Mouse (Mus musculus): Measurements from ENCODE around the gene Rtkn2. TPM values are rescaled to one million over a fixed set of nuclear protein-coding genes. Genes with fewer than 3 reads are reported as not detected.

The Rtkn2 gene
- polyA plus RNA-seq (2011; ENCODE audit: insufficient read depth, insufficient read length, low replicate concordance, missing spikeins) = 1.0 and 2.5 TPM in 2 replicates

DNA sequence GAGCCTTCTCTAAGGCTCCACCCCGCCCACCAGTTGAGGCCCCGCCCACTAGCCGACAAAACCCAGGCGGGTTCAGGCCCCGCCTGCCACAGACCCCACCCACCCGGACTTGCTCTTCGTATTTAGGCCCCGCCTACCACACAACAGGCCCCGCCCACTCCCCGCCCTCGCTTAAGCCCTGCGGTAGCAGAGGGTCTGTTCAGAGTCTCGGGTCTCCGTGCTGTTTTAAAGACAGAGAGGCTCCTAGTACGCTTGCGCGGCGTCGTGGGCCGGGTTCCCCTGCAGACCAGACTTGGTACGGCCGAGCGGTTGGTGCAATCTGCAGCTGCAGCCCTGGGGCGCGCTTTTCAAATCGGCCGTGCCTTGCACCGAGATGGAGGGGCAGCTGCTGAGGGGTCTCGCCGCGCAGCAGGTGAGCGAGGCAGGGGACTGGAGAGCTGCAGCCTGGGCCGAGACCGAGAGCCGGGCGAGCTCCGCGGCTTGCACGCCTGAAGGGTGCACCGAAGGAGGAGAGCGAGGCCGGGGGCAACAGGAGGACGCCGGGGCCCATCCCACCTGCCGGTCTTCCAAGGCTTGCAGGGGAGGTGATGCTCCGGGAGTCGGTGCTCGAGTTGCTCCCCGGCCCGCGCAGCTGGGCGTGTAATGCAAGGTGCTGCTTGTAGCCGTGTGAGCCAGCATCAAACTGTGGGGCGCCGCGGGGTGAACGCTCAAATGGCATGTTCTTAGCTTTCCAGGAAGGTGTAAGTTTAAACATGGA is at the start of gene Rtkn2:
Rtkn2 (plus strand) TSS at position 170 of the 757 bp plus-strand sequence.
- H3K4me3 ChIP-seq (replicated peaks; ENCODE audit: control insufficient read depth, low read depth, low read length) = peak within 1 kb of the TSS; percentile 78
- peak within 1 kb of the TSS; percentile 36 for H3K27ac ChIP-seq (ENCODE audit: control insufficient read depth, insufficient read depth, low read depth, low read length, poor library complexity)
- H3K4me1 ChIP-seq (ENCODE audit: control insufficient read depth, insufficient read depth, low read length) = no peaks in the 10 kb centered on the region
- WGBS = under 1% methylated on average over 57 of the region's 57 CpGs
- TF ChIP-seq POLR2A (IDR thresholded peaks at IDR 0.05; ENCODE audit: borderline replicate concordance, control insufficient read depth, low read depth, low read length) (no peak), CTCF (IDR thresholded peaks at IDR 0.05; ENCODE audit: control insufficient read depth, insufficient read depth, low read length) (no peak)

DNA sequence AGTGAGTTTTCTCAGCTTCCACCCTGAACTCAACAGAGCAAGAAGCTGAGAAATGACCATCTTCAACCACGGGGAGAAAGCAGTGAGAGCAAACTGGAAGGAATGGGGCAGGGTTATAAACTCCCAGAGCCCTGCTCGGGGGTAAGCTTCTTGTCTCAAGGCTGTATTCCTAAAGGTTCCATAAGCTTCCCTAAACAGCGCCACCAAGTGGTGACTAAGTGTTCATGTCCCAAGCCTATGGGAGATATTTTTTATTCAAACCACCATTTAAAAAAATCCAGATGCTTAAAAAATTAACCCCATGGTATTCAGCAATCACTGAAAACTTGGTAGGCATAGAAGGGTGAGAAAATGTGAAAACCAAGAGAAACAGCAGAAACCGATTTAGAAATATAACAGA is 48.0 kb upstream of the Rtkn2 start:
- 80% methylated on average over 4 of the region's 4 CpGs for WGBS
- no peak overlapping the region for H3K4me3 ChIP-seq (replicated peaks; ENCODE audit: control insufficient read depth, low read depth, low read length)
- H3K27ac ChIP-seq (ENCODE audit: control insufficient read depth, insufficient read depth, low read depth, low read length, poor library complexity) = no peak overlapping the region
- no peaks in the 10 kb centered on the region for H3K4me1 ChIP-seq (ENCODE audit: control insufficient read depth, insufficient read depth, low read length)
- TF ChIP-seq CTCF (IDR thresholded peaks at IDR 0.05; ENCODE audit: control insufficient read depth, insufficient read depth, low read length) (no peak), POLR2A (IDR thresholded peaks at IDR 0.05; ENCODE audit: borderline replicate concordance, control insufficient read depth, low read depth, low read length) (no peak)

DNA sequence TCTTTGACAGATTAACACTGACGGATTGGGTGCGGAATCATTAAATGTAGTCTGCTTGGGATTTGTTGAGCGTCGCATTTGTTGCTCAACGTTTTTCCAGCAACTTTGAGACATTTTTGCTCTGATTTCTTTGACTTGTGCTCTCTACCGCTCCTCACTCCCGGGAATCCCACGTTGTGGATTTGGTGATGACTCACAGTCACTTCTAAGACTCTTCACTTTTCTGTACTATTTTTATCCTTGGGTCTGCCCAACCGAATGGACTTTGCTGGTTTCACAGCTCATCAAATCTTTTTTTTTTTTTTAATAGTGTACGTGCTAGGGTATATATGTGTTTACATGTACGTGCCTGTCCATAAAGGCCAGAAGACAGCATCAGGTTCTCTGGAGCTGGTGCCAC is 46.6 kb upstream of the Rtkn2 start:
- TF ChIP-seq CTCF (IDR thresholded peaks at IDR 0.05; ENCODE audit: control insufficient read depth, insufficient read depth, low read length) (no peak), POLR2A (IDR thresholded peaks at IDR 0.05; ENCODE audit: borderline replicate concordance, control insufficient read depth, low read depth, low read length) (no peak)
- no peak overlapping the region for H3K4me3 ChIP-seq (replicated peaks; ENCODE audit: control insufficient read depth, low read depth, low read length)
- WGBS = 89% methylated on average over 11 of the region's 11 CpGs
- H3K4me1 ChIP-seq (ENCODE audit: control insufficient read depth, insufficient read depth, low read length) = no peaks in the 10 kb centered on the region
- H3K27ac ChIP-seq (ENCODE audit: control insufficient read depth, insufficient read depth, low read depth, low read length, poor library complexity) = no peak overlapping the region

DNA sequence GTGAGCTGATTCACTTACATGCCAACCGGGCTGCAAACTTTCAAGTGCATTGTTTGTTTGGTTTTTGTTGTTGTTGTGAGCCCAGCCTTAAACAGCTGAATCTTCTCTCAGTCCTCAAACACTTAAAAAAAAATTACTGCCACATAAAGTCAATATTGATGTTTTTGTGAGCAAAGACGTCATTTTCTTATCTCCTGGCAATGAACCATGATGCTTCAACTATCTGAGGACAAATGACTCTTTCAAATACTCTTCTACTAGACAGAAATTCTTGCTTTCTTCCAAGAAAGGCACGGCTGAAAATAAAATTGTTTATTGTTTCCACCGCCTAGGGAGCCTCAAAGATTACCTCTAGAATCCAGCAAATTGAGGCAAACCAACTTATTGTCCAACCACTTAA is 42.4 kb upstream of the Rtkn2 start:
- TF ChIP-seq POLR2A (IDR thresholded peaks at IDR 0.05; ENCODE audit: borderline replicate concordance, control insufficient read depth, low read depth, low read length) = no peak
- no peak for TF ChIP-seq CTCF (IDR thresholded peaks at IDR 0.05; ENCODE audit: control insufficient read depth, insufficient read depth, low read length)
- WGBS = 72% methylated on average over 4 of the region's 4 CpGs
- no peak overlapping the region for H3K27ac ChIP-seq (ENCODE audit: control insufficient read depth, insufficient read depth, low read depth, low read length, poor library complexity)
- no peak overlapping the region for H3K4me3 ChIP-seq (replicated peaks; ENCODE audit: control insufficient read depth, low read depth, low read length)
- no peaks in the 10 kb centered on the region for H3K4me1 ChIP-seq (ENCODE audit: control insufficient read depth, insufficient read depth, low read length)

DNA sequence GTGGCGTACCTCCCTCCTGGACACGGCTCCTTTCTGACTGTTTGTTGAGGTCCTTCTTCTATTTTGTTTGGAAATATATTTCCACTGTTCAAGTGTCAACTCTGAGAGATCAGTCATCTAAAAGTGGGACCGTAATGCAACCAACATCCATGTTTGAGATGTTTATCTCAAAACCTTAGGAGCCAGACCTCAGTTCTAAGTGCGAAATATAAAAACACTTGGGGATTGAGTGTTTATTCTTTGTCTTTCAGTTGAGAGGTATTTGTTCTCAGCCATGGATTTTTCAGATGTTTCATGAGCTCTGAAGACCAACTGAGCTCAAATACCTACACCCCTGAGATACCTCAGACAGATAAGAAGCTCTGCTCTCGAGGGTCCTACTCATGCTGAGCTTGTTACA is 41.6 kb upstream of the Rtkn2 start:
- no peak overlapping the region for H3K4me3 ChIP-seq (replicated peaks; ENCODE audit: control insufficient read depth, low read depth, low read length)
- H3K4me1 ChIP-seq (ENCODE audit: control insufficient read depth, insufficient read depth, low read length) = no peaks in the 10 kb centered on the region
- 83% methylated on average over 5 of the region's 5 CpGs for WGBS
- TF ChIP-seq CTCF (IDR thresholded peaks at IDR 0.05; ENCODE audit: control insufficient read depth, insufficient read depth, low read length) = no peak
- no peak for TF ChIP-seq POLR2A (IDR thresholded peaks at IDR 0.05; ENCODE audit: borderline replicate concordance, control insufficient read depth, low read depth, low read length)
- no peak overlapping the region for H3K27ac ChIP-seq (ENCODE audit: control insufficient read depth, insufficient read depth, low read depth, low read length, poor library complexity)

DNA sequence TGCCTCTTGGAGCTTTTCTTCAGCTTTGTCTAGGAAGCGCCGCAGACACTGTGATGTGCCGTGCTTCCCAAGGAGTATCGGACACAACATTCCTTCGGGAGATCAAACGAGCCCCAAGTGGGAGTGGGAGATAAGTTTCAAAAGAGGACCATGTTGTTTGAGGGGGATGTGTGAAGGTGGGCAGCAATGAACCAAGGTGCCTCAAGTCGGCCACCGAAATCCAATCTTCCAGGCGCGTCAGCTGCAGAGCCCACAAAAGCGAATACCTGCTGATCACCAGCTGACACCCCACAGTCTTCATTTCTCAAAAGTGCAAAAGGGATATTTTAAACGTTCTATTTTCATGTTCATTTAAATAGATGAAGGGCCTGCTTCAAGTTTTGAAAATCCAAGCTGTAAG is 39.8 kb upstream of the Rtkn2 start:
- H3K4me1 ChIP-seq (ENCODE audit: control insufficient read depth, insufficient read depth, low read length) = no peaks in the 10 kb centered on the region
- WGBS = 82% methylated on average over 12 of the region's 12 CpGs
- H3K27ac ChIP-seq (ENCODE audit: control insufficient read depth, insufficient read depth, low read depth, low read length, poor library complexity) = no peak overlapping the region
- no peak for TF ChIP-seq POLR2A (IDR thresholded peaks at IDR 0.05; ENCODE audit: borderline replicate concordance, control insufficient read depth, low read depth, low read length)
- TF ChIP-seq CTCF (IDR thresholded peaks at IDR 0.05; ENCODE audit: control insufficient read depth, insufficient read depth, low read length) = no peak
- no peak overlapping the region for H3K4me3 ChIP-seq (replicated peaks; ENCODE audit: control insufficient read depth, low read depth, low read length)

DNA sequence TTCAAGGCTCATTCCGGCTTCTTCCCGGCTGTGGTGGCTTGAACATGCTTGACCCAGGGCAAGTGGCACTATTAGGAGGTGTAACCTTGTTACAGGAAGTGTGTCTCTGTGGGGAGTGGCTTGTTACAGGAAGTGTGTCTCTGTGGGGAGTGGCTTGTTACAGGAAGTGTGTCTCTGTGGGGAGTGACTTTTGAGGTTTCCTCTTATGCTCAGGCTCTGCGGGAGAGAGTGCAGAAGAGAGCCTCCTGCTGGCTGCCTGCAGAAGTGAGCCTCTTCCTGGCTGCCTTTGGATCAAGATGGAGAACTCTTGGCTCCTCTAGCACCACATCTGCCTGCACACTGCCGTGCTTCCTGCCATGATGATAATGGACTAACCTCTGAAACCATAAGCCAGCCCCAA is 35.9 kb upstream of the Rtkn2 start:
- 65% methylated on average over 4 of the region's 4 CpGs for WGBS
- no peak overlapping the region for H3K27ac ChIP-seq (ENCODE audit: control insufficient read depth, insufficient read depth, low read depth, low read length, poor library complexity)
- 0 out of 2 replicates have a peak, but pooled peaks have one; percentile 2 for TF ChIP-seq CTCF (IDR thresholded peaks at IDR 0.05; ENCODE audit: control insufficient read depth, insufficient read depth, low read length)
- no peak for TF ChIP-seq POLR2A (IDR thresholded peaks at IDR 0.05; ENCODE audit: borderline replicate concordance, control insufficient read depth, low read depth, low read length)
- no peak overlapping the region for H3K4me3 ChIP-seq (replicated peaks; ENCODE audit: control insufficient read depth, low read depth, low read length)
- H3K4me1 ChIP-seq (ENCODE audit: control insufficient read depth, insufficient read depth, low read length) = no peaks in the 10 kb centered on the region

DNA sequence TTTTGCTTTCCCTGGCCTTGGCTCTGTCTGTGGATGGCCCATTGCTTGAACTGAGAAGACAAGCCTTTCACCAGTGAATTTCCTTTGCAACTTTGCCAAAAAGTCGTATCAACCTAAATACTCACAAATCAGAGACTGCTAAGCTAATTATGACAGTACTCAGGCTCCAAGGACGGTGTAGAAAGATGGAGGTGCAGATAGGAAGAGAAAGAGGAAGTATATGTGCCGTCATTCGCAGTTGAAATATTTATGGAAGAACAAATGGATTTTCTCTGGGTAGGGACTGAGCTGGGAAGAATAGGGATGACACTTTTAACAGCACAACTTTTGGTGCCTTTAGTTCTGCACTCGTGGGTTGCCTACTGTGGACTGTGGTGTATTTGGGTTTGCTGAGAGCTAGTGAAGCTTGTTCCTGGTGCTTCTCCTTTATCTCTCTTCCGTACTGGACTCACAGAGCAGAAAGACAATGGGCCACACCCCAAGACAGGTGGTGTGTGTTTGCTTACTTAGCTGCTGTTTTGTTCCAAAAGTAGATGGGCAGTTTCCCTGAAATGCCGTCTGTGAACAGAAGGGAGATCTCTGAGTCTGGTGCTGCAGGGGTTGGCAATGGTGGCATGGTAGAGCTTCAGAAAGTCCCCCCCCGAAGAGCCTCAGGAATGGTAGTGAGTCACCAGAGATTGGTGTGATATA is 29.2 kb upstream of the Rtkn2 start:
- 36% methylated on average over 8 of the region's 8 CpGs for WGBS
- Histone ChIP-seq H3K27ac (ENCODE audit: control insufficient read depth, insufficient read depth, low read depth, low read length, poor library complexity) (no peak overlapping the region), H3K4me3 (replicated peaks; ENCODE audit: control insufficient read depth, low read depth, low read length) (no peak overlapping the region), H3K4me1 (ENCODE audit: control insufficient read depth, insufficient read depth, low read length) (no peaks in the 10 kb centered on the region; the same call in 1 of the 2 replicates)
- TF ChIP-seq CTCF (IDR thresholded peaks at IDR 0.05; ENCODE audit: control insufficient read depth, insufficient read depth, low read length) = no peak
- TF ChIP-seq POLR2A (IDR thresholded peaks at IDR 0.05; ENCODE audit: borderline replicate concordance, control insufficient read depth, low read depth, low read length) = no peak
